Mouse (Mus musculus) G1E (cell line): ENCODE data around the gene Parva.

Experiments
- CTCF ChIP-seq: IDR thresholded peaks from 2 replicates; pipeline ENCODE4 v1.5.1; 2012; ENCODE audit warnings: low read depth, low read length, inconsistent platforms, mixed read lengths
- GATA1 ChIP-seq: IDR thresholded peaks from 2 replicates; pipeline ENCODE4 v1.6.1; 2012; ENCODE audit warnings: borderline replicate concordance, low read length, inconsistent platforms, mixed read lengths
- POLR2AphosphoS5 ChIP-seq: IDR thresholded peaks from 2 replicates; pipeline ENCODE4 v1.6.1; 2012; ENCODE audit warnings: low read depth, low read length, inconsistent platforms; ENCODE audit not compliant: insufficient replicate concordance
- TAL1 ChIP-seq: conservative IDR thresholded peaks from 2 replicates; pipeline ENCODE4 v1.6.1; 2012; ENCODE audit warnings: low read depth, low read length, inconsistent platforms, mixed read lengths

DNA sequence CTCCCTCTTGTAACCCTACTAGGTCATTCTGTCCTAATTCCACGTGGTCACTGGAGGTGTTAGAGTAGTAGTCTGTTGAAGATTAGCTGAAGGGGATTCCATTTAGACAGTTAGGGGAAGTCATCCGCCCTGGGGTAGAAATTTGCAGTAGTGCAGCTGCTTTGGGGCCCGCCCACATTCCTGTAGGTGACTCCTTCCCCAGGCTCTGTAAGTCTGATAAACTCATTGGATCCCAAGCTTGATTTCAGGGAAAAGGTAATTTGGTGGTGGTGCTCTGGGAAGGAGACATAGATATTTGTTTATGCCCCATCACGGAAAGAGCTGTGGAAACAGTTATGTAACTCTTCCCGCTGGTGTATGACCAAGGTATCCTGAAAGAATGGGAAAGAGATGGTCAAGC lies 494 bp upstream of the Parva start:
- TF ChIP-seq CTCF, result no peak
- TF ChIP-seq GATA1, result no peak
- TF ChIP-seq TAL1, result no peak
- no peak for TF ChIP-seq POLR2AphosphoS5
